Mouse (Mus musculus) cerebellum, adult 2 months (tissue): Measurements from ENCODE around the gene G430095P16Rik.

Experiments
- CTCF ChIP-seq: fragments of 200-500 bp; IDR thresholded peaks from 2 replicates; pipeline ENCODE4 v1.5.1; 2011; ENCODE audit warnings: low read depth, mild to moderate bottlenecking, control low read depth, low read length, moderate library complexity, borderline replicate concordance; ENCODE audit not compliant: insufficient read depth
- POLR2A ChIP-seq: fragments of 200-500 bp; IDR thresholded peaks from 2 replicates; pipeline ENCODE4 v1.6.1; 2011; ENCODE audit warnings: low read length, control low read depth, borderline replicate concordance; ENCODE audit not compliant: insufficient read depth

DNA sequence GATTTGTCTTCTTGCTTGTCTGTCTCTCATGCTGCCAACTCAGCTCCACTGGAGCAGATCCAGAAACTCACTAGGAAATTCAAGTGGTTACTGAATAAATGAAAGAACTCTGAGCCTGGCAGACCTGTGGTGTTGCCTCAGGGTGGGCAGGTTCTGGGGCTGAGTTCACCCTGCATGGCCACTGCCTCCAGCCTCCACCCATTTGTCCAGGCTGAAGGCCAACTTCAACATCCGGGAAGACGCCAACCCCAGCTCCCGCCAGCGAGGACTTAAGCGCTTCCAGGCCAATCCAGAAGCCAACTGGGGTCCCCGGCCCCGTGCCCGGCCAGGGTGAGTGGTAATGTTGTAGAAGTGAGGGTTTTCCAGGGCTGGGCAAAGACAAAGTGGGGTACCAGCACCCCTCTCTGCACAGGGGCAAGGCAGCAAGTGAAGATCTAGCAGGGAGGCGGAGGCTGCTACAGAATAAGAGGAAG is 23.8 kb upstream of the G430095P16Rik start:
- no peak for TF ChIP-seq CTCF
- no peak for TF ChIP-seq POLR2A
